Mouse (Mus musculus): ENCODE results near the gene Chkb.

DNA sequence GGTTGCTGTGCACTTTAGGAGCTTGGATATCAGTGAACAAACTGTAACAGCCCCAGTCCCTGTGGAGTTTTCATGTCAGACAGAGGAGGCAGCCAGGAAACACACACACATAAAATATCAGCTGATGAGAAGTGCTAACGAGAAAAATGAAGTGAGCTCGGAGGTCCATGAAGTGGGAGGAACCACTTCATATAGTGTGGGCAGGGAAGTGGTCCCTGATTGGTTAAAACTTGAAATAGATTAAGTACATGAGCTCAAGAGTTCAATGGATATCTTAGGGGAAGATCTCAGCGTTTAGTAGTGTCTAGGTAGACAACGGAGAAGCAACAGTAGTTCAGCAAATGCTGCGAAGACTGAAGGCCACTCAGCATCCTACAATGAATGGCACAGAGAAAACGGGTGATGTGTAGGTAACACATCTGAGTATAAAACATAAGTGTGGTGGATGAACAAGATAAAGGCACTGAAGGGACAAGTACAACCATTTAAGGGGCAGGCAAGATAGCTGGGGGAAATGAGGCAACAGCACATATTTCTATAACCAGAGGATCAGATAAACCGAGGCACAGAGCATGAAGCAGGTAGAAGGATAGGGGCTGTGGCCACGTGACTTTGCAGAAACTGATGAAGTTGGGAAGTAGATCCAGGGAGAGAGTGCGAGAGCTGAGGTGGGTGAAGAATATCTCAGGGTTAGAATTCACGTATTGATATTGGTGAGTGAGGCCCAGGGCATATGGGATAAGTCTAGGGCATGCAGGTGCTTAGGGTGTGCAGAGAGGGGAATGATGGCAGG is 24.7 kb downstream of the Chkb start:
- TF ChIP-seq CTCF (IDR thresholded peaks at IDR 0.05; ENCODE audit: control insufficient read depth, insufficient read depth, low read length) (no peak), POLR2A (IDR thresholded peaks at IDR 0.05; ENCODE audit: borderline replicate concordance, control insufficient read depth, low read depth, low read length) (no peak)

All from bone marrow, adult 2 months (tissue).